Mouse (Mus musculus): ENCODE data around the gene Rabl3. TPM values are rescaled to one million over a fixed set of nuclear protein-coding genes. Genes with fewer than 3 reads are reported as not detected.

The Rabl3 gene
- total RNA-seq, 2 experiments from 2014 or later = 10.9 to 16.8 TPM

DNA sequence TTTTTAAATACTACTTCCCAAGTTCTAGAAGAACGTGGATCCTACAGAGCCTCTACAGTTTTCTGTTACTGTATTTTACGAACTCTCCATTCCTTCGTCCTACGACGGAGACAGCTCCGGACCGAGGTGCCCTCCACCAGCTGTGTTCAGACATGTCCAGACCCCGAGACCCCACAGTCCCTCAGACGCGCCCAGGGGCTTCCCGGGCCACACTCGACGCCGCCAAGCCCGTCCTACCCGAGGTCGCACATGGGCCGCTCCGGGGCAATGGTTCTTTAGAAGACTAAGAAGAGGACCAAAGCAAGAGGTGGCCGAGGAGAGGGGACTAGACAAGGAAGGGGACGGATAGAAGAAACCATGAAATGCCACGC is 460 bp upstream of the Rabl3 start:
- ATAC-seq (replicated peaks; ENCODE audit: low FRiP score, low TSS enrichment, poor library complexity, severe bottlenecking) = peak; percentile 53

DNA sequence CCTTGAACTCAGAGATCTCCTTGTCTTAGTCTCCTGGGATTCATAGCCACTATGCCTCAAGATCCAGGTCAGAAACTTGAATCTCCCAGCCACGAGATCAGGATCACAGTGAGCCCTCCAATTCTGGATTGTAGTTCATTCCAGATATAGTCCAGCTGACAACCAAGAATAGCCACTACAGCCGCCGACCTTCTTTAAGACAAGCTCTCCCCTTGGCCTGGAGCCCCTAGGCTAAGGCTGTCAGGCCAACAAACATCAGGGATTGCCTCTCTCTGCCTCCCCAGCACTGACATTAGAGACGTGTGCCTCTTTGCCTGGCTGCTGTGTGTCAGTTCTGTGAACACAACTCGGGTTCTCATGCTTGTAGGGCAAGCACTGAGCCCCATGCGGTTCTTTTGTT is 1.1 kb downstream of the Rabl3 start:
- ATAC-seq (replicated peaks; ENCODE audit: low FRiP score, low TSS enrichment, poor library complexity, severe bottlenecking) = no peak

DNA sequence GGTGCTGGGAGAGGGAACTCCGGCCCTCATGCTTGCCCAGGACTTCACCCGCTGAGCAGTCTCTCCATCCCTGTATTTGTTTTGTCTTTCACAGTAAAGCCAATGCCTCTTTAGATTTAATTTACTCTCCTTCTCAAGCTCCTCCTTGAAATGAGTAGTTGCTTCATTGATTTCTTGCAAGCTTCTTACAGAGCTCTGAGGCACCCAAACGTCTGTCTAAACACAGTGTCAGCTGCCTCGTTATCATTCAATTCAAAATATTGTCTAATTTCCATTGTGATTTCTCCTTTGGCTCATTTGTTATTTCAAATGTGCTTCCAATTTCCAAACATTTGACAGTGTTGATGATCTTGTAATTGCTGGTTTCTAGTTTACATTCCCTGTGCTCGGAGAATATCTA is 6.6 kb downstream of the Rabl3 start:
- ATAC-seq (replicated peaks; ENCODE audit: low FRiP score, low TSS enrichment, poor library complexity, severe bottlenecking) = no peak

DNA sequence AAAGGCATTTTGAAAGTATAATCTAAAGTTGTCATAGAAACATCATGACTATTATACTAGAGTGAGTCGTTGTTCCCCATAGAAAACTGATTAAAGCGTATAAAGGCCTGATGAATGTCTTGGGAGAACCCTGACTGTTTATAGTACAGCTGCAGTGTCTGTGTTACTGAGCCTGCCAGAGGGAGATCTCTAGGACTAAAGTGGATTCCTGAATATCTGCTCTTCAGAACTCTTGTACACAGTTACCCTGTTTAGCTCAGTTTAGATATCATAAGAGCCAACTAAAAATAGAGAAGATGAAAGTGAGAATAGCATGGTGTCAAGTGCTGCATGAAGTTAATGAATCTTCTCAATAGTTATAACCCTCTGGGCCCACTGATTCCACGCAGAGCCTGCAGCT is 10.6 kb downstream of the Rabl3 start:
- ATAC-seq (replicated peaks; ENCODE audit: low FRiP score, low TSS enrichment, poor library complexity, severe bottlenecking) = no peak

DNA sequence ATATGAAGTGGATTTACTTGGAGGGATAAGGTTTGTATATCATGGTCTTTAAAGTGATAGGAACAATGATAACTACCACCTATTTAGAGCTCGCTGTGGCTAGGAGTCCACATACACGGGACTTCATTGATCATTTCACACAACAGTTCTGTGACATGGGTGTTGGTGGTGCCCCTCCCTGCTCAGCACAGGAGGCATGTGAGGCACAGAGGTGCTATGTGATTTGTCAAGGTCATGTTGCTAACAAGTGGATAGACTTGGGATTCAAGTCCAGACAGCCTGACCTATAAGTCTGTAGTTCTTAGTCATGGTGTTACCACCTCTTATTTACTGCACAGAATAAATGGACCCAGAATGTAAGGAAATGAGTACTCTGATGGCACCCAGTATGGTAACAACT is 11.3 kb downstream of the Rabl3 start:
- ATAC-seq (replicated peaks; ENCODE audit: low FRiP score, low TSS enrichment, poor library complexity, severe bottlenecking) = no peak

DNA sequence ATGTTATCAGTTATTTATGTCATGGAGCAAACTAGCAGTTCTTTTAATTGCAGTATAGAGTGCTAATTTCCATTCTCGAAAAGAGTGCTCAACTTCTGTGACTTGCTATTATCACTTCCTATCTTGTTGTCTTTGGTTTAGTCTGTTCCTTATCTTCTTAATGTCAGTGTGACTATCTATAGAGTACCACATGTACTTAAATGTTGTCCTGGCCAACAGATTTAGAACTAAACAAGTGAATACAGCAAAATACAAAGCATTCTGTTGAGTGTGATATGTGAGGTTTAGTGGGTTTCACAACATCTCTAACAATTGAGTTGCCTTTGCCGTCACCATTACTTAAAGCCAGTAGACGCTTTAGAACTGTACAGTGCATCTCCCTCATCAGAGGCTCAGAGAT is 13.1 kb downstream of the Rabl3 start:
- peak; percentile 62 for ATAC-seq (replicated peaks; ENCODE audit: low FRiP score, low TSS enrichment, poor library complexity, severe bottlenecking)

DNA sequence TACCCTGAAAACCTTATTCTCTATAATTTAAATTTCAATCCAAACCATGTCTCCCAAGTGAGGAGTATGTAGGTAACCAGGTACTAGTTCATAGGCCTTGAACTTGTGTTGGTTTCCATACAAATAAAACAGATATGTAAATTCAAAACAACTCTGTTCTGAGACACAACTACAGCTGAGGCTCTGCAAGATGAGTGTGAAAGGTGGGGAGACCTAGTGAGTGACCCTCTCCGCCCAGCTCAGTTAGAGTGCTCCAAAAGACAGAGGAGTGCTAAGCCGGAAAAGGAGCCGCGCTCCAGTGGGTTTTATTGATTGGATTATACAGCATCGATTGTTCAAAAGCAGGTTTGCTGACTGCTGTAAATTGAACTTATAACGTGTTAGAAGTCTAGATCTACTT is 22.7 kb downstream of the Rabl3 start:
- no peak for ATAC-seq (replicated peaks; ENCODE audit: low FRiP score, low TSS enrichment, poor library complexity, severe bottlenecking)

DNA sequence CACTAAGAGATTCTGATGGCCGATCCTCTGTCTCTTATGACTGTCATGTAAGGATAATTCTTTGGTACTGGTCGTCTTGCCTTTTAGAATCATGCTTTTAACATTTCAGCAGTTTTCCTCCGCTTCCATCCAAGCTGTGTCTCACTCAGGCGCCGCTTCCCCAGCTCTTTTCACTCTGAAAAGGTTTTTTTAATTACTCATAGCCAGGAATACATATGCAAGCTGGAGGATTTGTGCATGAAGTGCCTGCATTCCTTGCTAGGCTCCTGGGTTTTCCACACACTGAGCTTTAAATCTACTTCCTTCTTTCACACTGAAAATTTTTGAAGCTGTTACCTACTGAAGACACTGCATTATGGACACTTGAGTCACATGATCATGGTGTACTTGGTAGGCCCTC is 23.3 kb downstream of the Rabl3 start:
- no peak for ATAC-seq (replicated peaks; ENCODE audit: low FRiP score, low TSS enrichment, poor library complexity, severe bottlenecking)

DNA sequence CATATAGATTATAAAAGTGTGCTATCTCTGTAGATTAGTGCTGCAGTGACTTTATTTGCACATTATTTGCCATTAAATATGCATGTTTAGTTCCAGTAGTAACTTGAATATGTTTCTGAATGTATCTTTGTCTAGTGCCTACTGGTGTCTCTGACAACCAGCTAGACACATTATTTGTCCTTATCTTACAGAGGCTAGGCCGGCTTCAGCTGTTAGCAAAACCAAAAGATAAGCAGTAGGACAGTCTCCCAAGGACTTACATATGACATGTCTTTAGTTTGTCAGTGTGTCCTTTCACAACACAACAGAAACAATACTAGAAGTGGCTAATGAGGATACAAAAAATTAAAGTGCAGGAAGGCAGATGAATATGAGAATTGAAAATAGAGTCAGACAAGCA is 25.4 kb downstream of the Rabl3 start:
- ATAC-seq (replicated peaks; ENCODE audit: low FRiP score, low TSS enrichment, poor library complexity, severe bottlenecking) = peak; percentile 77; the same call in 1 of the 2 replicates

DNA sequence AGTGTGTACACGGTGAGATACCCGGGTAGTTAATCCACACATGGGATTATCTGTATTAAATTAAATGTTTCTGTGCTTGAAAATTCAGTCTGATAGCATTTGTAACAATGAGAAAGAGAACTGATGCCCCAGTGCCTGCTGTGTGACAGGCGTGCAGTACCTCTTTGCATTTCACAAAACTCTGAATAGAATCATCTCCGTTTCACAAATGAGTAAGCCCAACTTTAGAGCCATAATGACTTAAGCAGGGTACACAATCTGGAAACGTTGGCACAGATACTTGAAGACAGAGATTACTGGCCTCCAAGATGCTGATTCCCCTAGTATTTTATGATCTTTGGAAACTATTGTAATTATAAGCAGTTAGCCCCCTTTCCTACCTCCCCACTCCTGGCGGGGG is 26.4 kb downstream of the Rabl3 start:
- ATAC-seq (replicated peaks; ENCODE audit: low FRiP score, low TSS enrichment, poor library complexity, severe bottlenecking) = no peak

DNA sequence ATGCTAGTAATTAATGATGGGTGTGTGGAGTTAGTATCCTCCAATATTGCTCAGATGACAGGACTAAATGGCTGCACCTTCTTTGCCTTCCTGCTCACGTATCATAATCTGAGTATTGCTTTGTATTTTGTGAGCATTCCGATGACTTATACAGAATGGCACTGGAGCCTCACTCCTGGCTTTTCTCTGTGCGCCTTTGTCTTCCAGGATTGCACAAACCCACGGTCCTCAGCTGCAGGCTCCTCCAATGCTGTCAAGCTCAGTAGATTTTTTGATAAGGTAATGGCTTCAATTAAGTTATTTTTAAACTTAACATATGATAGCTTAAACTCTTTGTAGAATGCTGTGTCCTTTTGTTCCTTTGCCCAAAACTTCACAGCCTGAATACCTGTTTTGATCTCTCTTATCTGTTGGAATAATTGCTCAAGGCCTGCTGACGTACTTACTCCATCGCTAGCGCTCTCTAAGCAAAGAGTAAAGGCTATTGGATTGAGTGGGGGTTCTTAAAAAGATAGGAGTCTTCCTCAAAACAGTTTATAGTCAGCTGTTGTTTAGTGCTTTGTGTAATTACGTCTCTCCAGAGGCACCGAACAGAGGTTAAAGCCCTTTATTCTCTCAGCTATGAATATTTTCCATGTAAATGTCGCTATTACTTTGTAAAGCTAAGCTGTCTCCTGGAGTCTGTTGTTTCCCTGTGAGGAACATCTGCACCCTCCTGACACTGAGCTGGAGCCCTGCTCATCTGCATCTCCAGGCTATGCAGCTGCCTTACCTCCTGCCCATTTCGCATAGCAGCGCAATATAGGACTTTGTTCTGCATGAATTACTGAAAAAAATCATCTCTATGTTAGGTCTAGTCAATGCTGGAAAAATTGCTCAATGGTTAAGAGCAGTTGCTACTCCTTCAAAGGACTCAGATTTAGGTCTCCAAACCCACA is 27.7 kb downstream of the Rabl3 start:
- ATAC-seq (replicated peaks; ENCODE audit: low FRiP score, low TSS enrichment, poor library complexity, severe bottlenecking) = no peak

DNA sequence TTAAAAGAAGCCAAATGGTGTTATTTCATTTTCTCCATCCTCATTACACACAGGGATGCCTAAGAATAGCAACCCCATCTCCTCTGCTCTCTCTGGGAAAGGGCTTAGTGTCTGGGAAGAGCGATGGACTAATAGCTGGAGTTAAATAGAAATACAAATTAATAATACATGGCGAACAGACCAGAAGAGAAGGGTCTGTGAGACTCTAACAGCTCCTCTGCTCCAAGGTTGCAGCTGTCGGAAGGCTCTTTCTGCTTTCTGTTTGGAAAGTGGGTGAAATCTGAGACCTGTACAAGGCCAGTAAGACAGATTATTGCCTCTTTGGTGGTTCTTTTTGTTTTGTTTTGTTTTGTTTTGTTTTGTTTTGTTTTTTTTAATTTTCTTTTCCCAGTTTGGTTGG is 31.9 kb downstream of the Rabl3 start:
- ATAC-seq (replicated peaks; ENCODE audit: low FRiP score, low TSS enrichment, poor library complexity, severe bottlenecking) = no peak

DNA sequence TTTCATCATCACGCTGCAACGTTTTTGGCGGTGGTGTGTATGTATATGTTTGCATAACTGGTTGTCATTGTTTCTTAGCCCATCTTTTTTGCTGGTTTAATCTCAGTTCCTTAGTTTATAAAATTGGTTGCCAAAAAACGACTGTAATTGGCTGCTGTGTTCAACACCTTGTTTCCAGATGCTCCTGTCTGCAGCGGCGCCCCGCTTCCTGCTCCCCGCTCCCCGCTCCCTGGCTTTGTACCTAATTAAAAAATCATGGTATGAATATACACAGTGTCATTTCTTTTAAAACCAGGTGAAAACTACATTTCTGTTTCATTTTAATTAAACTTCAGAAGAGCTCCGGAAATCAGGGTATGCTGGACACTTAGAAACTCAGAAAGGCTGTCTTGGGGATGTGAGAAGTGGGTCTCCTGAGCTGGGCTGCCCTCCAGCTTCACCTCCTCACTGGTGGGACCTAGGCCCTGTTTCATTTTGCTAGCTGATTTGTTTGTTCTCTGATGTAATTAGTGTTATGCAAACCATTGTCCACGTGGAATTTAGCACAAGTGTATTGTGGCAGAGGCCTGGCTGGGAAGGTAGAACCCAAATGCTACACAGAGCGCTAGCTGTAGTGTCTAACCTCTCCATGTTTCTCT is 32.6 kb downstream of the Rabl3 start:
- ATAC-seq (replicated peaks; ENCODE audit: low FRiP score, low TSS enrichment, poor library complexity, severe bottlenecking) = no peak

DNA sequence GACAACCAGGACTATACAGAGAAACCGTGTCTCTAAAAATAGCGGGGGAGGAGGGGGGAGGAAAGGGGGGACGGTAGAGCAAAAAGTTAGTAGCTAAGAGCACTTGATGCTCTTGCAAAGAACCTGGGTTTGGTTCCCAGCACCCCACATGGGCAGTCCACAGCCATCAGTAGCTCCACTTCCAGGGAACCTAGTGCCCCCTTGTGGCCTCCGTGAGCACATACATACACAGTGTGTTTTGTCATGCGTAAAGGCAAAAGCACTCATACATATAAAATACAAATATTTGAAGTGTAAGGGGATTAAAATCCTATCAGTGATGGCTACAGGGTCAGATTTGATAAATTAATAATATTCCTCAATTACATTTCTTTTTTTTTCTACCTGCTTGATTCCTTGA is 33.4 kb downstream of the Rabl3 start:
- no peak for ATAC-seq (replicated peaks; ENCODE audit: low FRiP score, low TSS enrichment, poor library complexity, severe bottlenecking)

DNA sequence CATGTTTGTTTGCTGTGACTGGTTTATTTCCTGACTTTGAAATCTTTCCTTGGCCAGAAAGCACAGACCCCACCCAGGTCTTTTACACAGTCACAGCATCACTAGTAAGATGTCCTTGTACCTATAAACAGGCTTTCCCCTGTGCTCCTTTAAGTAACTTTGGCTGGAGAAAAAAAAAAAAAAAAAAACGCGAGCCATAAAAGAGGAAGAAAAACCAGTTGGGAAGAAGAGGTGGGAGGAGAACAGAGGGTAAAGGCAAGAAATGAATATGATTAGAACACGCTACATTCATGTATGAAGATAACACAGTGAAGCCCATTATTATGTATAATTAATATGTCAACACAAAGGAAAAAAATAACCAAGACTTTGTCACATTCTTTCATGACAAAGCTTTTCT is 35.6 kb downstream of the Rabl3 start:
- ATAC-seq (replicated peaks; ENCODE audit: low FRiP score, low TSS enrichment, poor library complexity, severe bottlenecking) = no peak

DNA sequence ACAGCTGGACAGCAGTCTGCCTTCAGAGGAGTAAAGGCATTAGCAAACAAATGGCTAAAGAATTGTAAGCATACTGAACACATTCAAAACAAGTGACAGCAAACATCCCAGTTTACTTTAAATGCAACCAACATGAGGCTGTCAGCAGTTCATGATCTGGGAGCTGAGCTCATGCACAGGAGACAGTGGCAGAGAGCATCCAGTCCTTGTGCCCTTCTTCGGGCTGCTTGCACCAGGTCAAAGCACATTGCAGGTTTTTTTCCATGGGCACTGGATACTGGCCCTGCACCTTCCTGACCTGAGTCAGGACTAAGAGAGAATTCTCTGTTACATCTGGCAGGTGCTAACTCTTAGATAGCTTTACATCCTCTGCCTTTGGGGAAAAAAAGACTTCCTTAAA is 39.9 kb downstream of the Rabl3 start:
- ATAC-seq (replicated peaks; ENCODE audit: low FRiP score, low TSS enrichment, poor library complexity, severe bottlenecking) = no peak

DNA sequence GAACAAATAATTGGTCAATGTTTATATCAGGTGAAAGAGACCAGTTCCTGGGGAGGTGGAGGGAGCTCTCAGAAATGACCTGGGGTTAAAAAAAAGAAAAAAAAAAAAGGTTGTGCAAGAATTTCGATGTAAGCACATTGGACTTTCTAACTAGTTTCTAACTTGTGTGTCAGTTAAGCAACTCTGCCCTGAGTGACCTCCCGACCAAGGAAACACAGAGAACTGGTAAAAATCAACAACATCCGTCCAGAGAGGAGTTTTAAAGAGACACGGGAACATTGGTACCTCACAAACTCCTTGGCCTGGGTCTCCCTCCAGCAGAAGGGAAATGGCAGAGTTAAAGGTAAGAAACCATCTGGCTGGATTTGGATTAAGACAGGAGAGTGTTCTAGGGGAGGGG is 40.3 kb downstream of the Rabl3 start, which contains the start of gene Hgd:
Gene Hgd (plus strand): TSS at position 160 of the 400 bp plus-strand sequence.
- ATAC-seq (replicated peaks; ENCODE audit: low FRiP score, low TSS enrichment, poor library complexity, severe bottlenecking) = no peak

DNA sequence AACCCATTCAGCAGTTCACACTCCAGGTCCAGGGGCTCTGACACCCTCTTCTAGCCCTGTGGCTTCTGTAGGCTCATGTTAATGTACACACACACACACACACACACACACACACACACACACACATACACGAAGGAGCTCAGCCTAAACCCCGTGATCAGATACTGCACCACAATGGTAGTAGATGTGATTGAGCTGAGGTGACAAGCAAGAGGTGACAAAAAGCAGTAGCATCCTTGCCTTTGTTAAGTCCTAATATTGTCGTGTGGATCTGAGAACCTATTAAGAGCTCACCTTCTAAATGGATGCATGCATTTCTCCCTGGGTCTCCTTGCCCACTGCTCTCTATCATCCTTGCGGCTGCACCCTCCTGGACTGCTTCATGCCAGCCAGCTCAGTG is 41.0 kb downstream of the Rabl3 start:
- ATAC-seq (replicated peaks; ENCODE audit: low FRiP score, low TSS enrichment, poor library complexity, severe bottlenecking) = no peak

DNA sequence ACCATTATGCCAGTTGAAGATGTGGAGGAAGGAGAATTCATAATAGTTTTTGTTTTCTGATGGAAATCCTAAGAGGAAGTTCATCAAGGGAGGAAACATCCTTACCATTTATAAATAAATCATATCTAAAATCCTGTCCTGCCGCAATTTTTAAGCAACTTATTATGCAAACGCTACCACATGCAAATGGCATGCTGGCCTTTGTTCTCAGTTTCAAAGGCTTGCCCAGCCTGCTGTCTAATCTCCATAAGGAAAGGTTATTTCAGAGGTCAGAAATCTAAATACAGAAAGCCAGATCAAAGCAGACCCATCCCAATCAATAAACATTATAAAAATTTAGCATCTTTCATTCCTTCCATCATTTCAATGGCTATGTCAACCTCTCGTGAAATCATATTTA is 42.2 kb downstream of the Rabl3 start:
- no peak for ATAC-seq (replicated peaks; ENCODE audit: low FRiP score, low TSS enrichment, poor library complexity, severe bottlenecking)

DNA sequence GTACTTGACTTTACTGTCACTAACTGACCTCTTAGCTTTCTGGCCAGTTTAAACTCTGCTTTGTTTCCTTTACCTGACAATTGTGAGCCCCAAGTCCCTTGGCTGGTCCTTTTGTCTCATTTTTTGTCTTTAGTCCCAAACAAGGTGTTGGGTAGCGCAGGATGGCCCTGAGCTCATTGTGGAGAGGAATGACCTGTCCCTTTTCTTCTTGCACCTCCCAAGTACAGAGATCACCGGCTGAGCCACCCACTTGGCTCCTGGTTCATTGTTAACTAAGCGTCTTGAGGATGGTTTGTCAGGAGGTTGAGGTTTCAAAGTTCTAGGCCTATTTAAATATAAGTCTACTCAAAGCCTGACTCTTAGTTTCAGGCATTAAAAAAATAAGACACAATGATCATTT is 43.6 kb downstream of the Rabl3 start:
- ATAC-seq (replicated peaks; ENCODE audit: low FRiP score, low TSS enrichment, poor library complexity, severe bottlenecking) = no peak

DNA sequence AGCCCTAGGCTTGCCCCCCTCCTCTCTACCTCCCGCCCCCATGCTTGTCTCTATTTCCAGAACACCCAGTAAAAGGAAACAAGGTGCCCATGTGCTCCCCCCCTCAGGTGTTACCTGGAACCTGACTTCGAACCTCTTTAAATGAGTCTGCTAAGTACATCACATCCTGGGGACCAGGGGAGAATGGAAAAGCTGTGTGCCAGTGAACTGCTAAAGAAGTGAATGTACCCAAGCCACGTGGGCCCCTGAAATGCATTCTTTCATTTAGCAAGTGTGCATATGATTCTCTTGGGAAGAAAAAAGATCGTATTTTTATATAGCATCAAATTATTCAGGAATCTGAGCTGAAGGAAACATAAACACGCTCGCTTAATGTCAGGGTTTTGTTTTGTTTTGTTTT is 44.1 kb downstream of the Rabl3 start:
- ATAC-seq (replicated peaks; ENCODE audit: low FRiP score, low TSS enrichment, poor library complexity, severe bottlenecking) = no peak

Measured in megakaryocyte-erythroid progenitor cell, adult 5-6 weeks (primary cell).